ENCODE assay signal across 7 mouse cellular contexts in genomic region chr5:149279273-149279844, GRCm38 (mm10). TPM values are rescaled to one million over a fixed set of nuclear protein-coding genes. Genes with fewer than 3 reads are reported as not detected.
A peak's percentile ranks its signal among the peaks of the same experiment; 100 is the strongest.
DNase-seq lines count a peak whose midpoint lies in the region; ATAC-seq and TF ChIP-seq lines count a peak whose summit lies in the region.

No protein-coding gene starts in this region.

- peak overlapping the region; percentile 22 for H3K4me3 ChIP-seq in cerebellum, adult 2 months (replicated peaks; ENCODE audit: insufficient read depth, low read depth, low read length)
- H3K4me3 ChIP-seq in forebrain, postnatal 0 days (ENCODE audit: low read depth, low read length) = 0 out of 2 replicates have a peak overlapping the region, but pooled peaks have one; percentile 2
- H3K4me3 ChIP-seq in hindbrain, embryonic 16.5 days (ENCODE audit: low read length) = peak overlapping the region; percentile 26
- H3K4me3 ChIP-seq in limb, embryonic 10.5 days = no peak overlapping the region; the same call in 1 of the 2 replicates

- peak overlapping the region; percentile 30 for H3K4me2 ChIP-seq in forebrain, postnatal 0 days (ENCODE audit: low read depth)
- peak overlapping the region; percentile 53 for H3K4me2 ChIP-seq in hindbrain, embryonic 16.5 days (ENCODE audit: low read length)

- peak; percentile 69 for DNase-seq in ZHBTc4 (ENCODE audit: low read depth, low spot score)
- DNase-seq in cerebellum, adult 2 months = peak; percentile 37 to 49
- DNase-seq in forebrain, postnatal 0 days = peak; percentile 51
- no peak for DNase-seq in limb, embryonic 10.5 days (ENCODE audit: low spot score)
- peak; percentile 55 for DNase-seq in right cerebral cortex, postnatal 14 days
- no peak for DNase-seq in testis, postnatal 14 days (ENCODE audit: low spot score)

- peak; percentile 3; the same call in 1 of the 2 replicates for TF ChIP-seq CTCF in cerebellum, adult 2 months (IDR thresholded peaks at IDR 0.05; ENCODE audit: borderline replicate concordance, insufficient read depth, low read depth, low read length)
- peak; percentile 61 for TF ChIP-seq CTCF in forebrain, postnatal 0 days (IDR thresholded peaks at IDR 0.05; ENCODE audit: low read depth)

- TF ChIP-seq POLR2A in cerebellum, adult 2 months (IDR thresholded peaks at IDR 0.05; ENCODE audit: borderline replicate concordance, insufficient read depth, low read length) = no peak

- peak; percentile 83 for ATAC-seq in forebrain, postnatal 0 days
- ATAC-seq in hindbrain, embryonic 16.5 days = peak; percentile 82

- H3K36me3 ChIP-seq in forebrain, postnatal 0 days (ENCODE audit: insufficient read depth) = no peaks in the 10 kb centered on the region
- H3K36me3 ChIP-seq in hindbrain, embryonic 16.5 days (ENCODE audit: control insufficient read depth, insufficient read depth, low read length) = no peaks in the 10 kb centered on the region
- H3K36me3 ChIP-seq in limb, embryonic 10.5 days = peaks cover 8% of the 10 kb centered on the region; the same call in 1 of the 2 replicates

- H3K9ac ChIP-seq in forebrain, postnatal 0 days = 0 out of 2 replicates have a peak overlapping the region, but pooled peaks have one; percentile 14
- H3K9ac ChIP-seq in hindbrain, embryonic 16.5 days (ENCODE audit: low read depth, low read length) = peak overlapping the region; percentile 56

- no peak overlapping the region for H3K27ac ChIP-seq in cerebellum, adult 2 months (ENCODE audit: insufficient read depth, low read length)
- peak overlapping the region; percentile 50; the same call in 1 of the 2 replicates for H3K27ac ChIP-seq in forebrain, postnatal 0 days (ENCODE audit: low read depth, low read length)
- H3K27ac ChIP-seq in hindbrain, embryonic 16.5 days (ENCODE audit: low read depth, low read length) = peak overlapping the region; percentile 3
- peak overlapping the region; percentile 66 for H3K27ac ChIP-seq in limb, embryonic 10.5 days

- H3K9me3 ChIP-seq in forebrain, postnatal 0 days (ENCODE audit: low read length) = no peaks in the 10 kb centered on the region
- H3K9me3 ChIP-seq in hindbrain, embryonic 16.5 days (ENCODE audit: control insufficient read depth, low read length) = peaks cover 4% of the 10 kb centered on the region; the same call in 1 of the 2 replicates
- H3K9me3 ChIP-seq in limb, embryonic 10.5 days (replicated peaks) = peaks cover 8% of the 10 kb centered on the region; the same call in 1 of the 2 replicates

- 27% methylated on average over 22 of the region's 22 CpGs for WGBS in cerebellum, adult 2 months
- 26% methylated on average over 22 of the region's 22 CpGs for WGBS in forebrain, postnatal 0 days
- WGBS in hindbrain, embryonic 16.5 days = 25% methylated on average over 22 of the region's 22 CpGs
- 43% methylated on average over 22 of the region's 22 CpGs for WGBS in limb, embryonic 10.5 days

- no peaks in the 10 kb centered on the region for H3K4me1 ChIP-seq in cerebellum, adult 2 months (ENCODE audit: control insufficient read depth, insufficient read depth, low read length)
- 0 out of 2 replicates have a peak, but pooled peaks cover 2% of the 10 kb centered on the region for H3K4me1 ChIP-seq in forebrain, postnatal 0 days (ENCODE audit: insufficient read depth)
- H3K4me1 ChIP-seq in hindbrain, embryonic 16.5 days (ENCODE audit: control insufficient read depth, insufficient read depth, low read depth, low read length) = no peaks in the 10 kb centered on the region; the same call in 1 of the 2 replicates
- H3K4me1 ChIP-seq in limb, embryonic 10.5 days = peaks cover 9% of the 10 kb centered on the region

- no peaks in the 10 kb centered on the region for H3K27me3 ChIP-seq in cerebellum, adult 2 months (ENCODE audit: control insufficient read depth, insufficient read depth, low read length)
- H3K27me3 ChIP-seq in forebrain, postnatal 0 days (ENCODE audit: insufficient read depth, low read length) = no peaks in the 10 kb centered on the region; the same call in 1 of the 2 replicates
- H3K27me3 ChIP-seq in hindbrain, embryonic 16.5 days (replicated peaks; ENCODE audit: control insufficient read depth, insufficient read depth, low read length) = no peaks in the 10 kb centered on the region
- H3K27me3 ChIP-seq in limb, embryonic 10.5 days (ENCODE audit: low read depth, poor library complexity, severe bottlenecking) = no peaks in the 10 kb centered on the region

RNA-seq across cellular contexts. Expression of gene Alox5ap, which starts 14.8 kb away (rescaled TPM):
- polyA plus RNA-seq in cerebellum, adult 2 months (2012; rRNA removed) = 12.5 and 13.5 TPM in 2 replicates
- 3.4 and 11.6 TPM in 2 replicates for total RNA-seq in forebrain, postnatal 0 days (2014; rRNA removed)
- polyA plus RNA-seq in forebrain, postnatal 0 days (2015; fragmentation: Nextera tagmentation; extraction: Ambion mirVana) = 10.8 and 13.3 TPM in 2 replicates
- polyA plus RNA-seq in hindbrain, embryonic 16.5 days (2015; fragmentation: Nextera tagmentation; extraction: Ambion mirVana) = 10.1 and 13.3 TPM in 2 replicates
- polyA plus RNA-seq in limb, embryonic 10.5 days (2016; fragmentation: Nextera tagmentation; extraction: Ambion mirVana) = 6.2 and 8.7 TPM in 2 replicates

Comparison
In these comparisons a context has a peak if more than half of its experiments do, and no peak if none do; other contexts are left out.
1. DNase-seq: peak in ZHBTc4 (single experiment), cerebellum, adult 2 months (2 of 2), forebrain, postnatal 0 days (single experiment) and right cerebral cortex, postnatal 14 days (single experiment); none in limb, embryonic 10.5 days (single experiment) and testis, postnatal 14 days (single experiment).